Mouse (Mus musculus) hindbrain, embryonic 11.5 days (tissue): ENCODE measurements around the gene Ctnnd2. TPM values are rescaled to one million over a fixed set of nuclear protein-coding genes. Genes with fewer than 3 reads are reported as not detected.
A peak's percentile ranks its signal among the peaks of the same experiment; 100 is the strongest.

Source experiments
- ATAC-seq: fragments of 200-750 bp; cut with Nextera tagmentation; 2 replicates; pipeline ENCODE4 v1.8.0; 2017; ENCODE audit warnings: mild to moderate bottlenecking, moderate TSS enrichment, moderate library complexity; ENCODE audit not compliant: low FRiP score
- DNase-seq: peaks from one replicate; pipeline ENCODE4 v3.0.0-alpha.2; 2015; ENCODE audit warnings: low spot score
- H3K27ac ChIP-seq: fragments of 300-500 bp; sonication (generic); 2 replicates; pipeline ENCODE4 v1.5.1; 2014; ENCODE audit warnings: mild to moderate bottlenecking, low read depth, low read length
- H3K27me3 ChIP-seq: fragments of 300-500 bp; sonication (generic); 2 replicates; pipeline ENCODE4 v1.6.1; 2014; ENCODE audit warnings: mild to moderate bottlenecking, low read length, moderate library complexity, mixed read lengths; ENCODE audit not compliant: control insufficient read depth, insufficient read depth
- H3K36me3 ChIP-seq: fragments of 300-500 bp; sonication (generic); 2 replicates; pipeline ENCODE4 v1.6.1; 2014; ENCODE audit warnings: mild to moderate bottlenecking, low read length, moderate library complexity, mixed read lengths; ENCODE audit not compliant: control insufficient read depth, insufficient read depth
- H3K4me1 ChIP-seq: fragments of 300-500 bp; sonication (generic); replicated peaks from 2 replicates; pipeline ENCODE4 v1.6.1; 2014; ENCODE audit warnings: low read length, mixed read lengths; ENCODE audit not compliant: control insufficient read depth, insufficient read depth
- H3K4me2 ChIP-seq: fragments of 300-500 bp; sonication (generic); replicated peaks from 2 replicates; pipeline ENCODE4 v1.6.1; 2014; ENCODE audit warnings: mild to moderate bottlenecking, low read depth, low read length
- H3K4me3 ChIP-seq: fragments of 300-500 bp; sonication (generic); 2 replicates; pipeline ENCODE4 v1.5.1; 2014; ENCODE audit warnings: low read depth, low read length
- H3K9ac ChIP-seq: fragments of 300-500 bp; sonication (generic); 2 replicates; pipeline ENCODE4 v1.6.1; 2014; ENCODE audit warnings: low read depth, low read length
- H3K9me3 ChIP-seq: fragments of 300-500 bp; sonication (generic); 2 replicates; pipeline ENCODE4 v1.6.1; 2016; ENCODE audit warnings: low read length; ENCODE audit not compliant: control insufficient read depth
- WGBS: fragments of 180-500 bp; shearing (Covaris S2); extraction: QIAGEN DNeasy Blood & Tissue Kit; methylation state at CpG from one replicate; pipeline ENCODE4 v1.1.7; 2014; 5-methylcytosine and 5-hydroxymethylcytosine counted together
- polyA plus RNA-seq: library from polyadenylated mRNA; unstranded; fragments of >200 nt; fragmentation: Nextera tagmentation; extraction: Ambion mirVana; gene quantifications from 2 replicates; pipeline ENCODE4 v1.2.1, GENCODE M21; 2014

Gene Ctnnd2
- polyA plus RNA-seq, 1 experiment from 2014 or later = 32.2 TPM

- Histone ChIP-seq H3K27ac (no peak overlapping the region), H3K9ac (peak overlapping the region; percentile 58)
Observed at GRCm38 (mm10) chr15:30646501-30647431, 474.4 kb downstream of the Ctnnd2 start.

GRCm38 (mm10) chr15:30647679-30648311, 475.4 kb downstream of the Ctnnd2 start:
- Histone ChIP-seq H3K4me2 (no peak overlapping the region), H3K4me3 (no peak overlapping the region), H3K27me3 (peaks cover 5% of the 10 kb centered on the region; the same call in 1 of the 2 replicates), H3K9ac (no peak overlapping the region), H3K27ac (no peak overlapping the region), H3K9me3 (no peaks in the 10 kb centered on the region), H3K36me3 (no peaks in the 10 kb centered on the region), H3K4me1 (0 out of 2 replicates have a peak, but pooled peaks cover 3% of the 10 kb centered on the region)
- WGBS = 47% methylated on average over 7 of the region's 7 CpGs
- DNase-seq = no peak
- ATAC-seq = no peak

More at GRCm38 (mm10) chr15:30646501-30647431, 474.4 kb downstream of the Ctnnd2 start:
- H3K4me3 ChIP-seq = peak overlapping the region; percentile 53
- 0 out of 2 replicates have a peak, but pooled peaks cover 3% of the 10 kb centered on the region for H3K4me1 ChIP-seq
- H3K4me2 ChIP-seq = peak overlapping the region; percentile 99
- H3K36me3 ChIP-seq = no peaks in the 10 kb centered on the region
- H3K9me3 ChIP-seq = no peaks in the 10 kb centered on the region
- ATAC-seq = peak; percentile 70
- WGBS = 2% methylated on average over 70 of the region's 94 CpGs
- peak; percentile 48 for DNase-seq
- H3K27me3 ChIP-seq = peaks cover 5% of the 10 kb centered on the region; the same call in 1 of the 2 replicates

GRCm38 (mm10) chr15:30649964-30650363, 477.6 kb downstream of the Ctnnd2 start:
- H3K4me1 ChIP-seq = 0 out of 2 replicates have a peak, but pooled peaks cover 3% of the 10 kb centered on the region
- WGBS = 56% methylated on average over 6 of the region's 6 CpGs
- H3K4me3 ChIP-seq = no peak overlapping the region
- H3K27me3 ChIP-seq = peaks cover 5% of the 10 kb centered on the region; the same call in 1 of the 2 replicates
- no peak for DNase-seq
- no peak for ATAC-seq
- H3K27ac ChIP-seq = no peak overlapping the region
- no peaks in the 10 kb centered on the region for H3K9me3 ChIP-seq
- no peak overlapping the region for H3K4me2 ChIP-seq
- H3K36me3 ChIP-seq = no peaks in the 10 kb centered on the region
- no peak overlapping the region for H3K9ac ChIP-seq

DNA sequence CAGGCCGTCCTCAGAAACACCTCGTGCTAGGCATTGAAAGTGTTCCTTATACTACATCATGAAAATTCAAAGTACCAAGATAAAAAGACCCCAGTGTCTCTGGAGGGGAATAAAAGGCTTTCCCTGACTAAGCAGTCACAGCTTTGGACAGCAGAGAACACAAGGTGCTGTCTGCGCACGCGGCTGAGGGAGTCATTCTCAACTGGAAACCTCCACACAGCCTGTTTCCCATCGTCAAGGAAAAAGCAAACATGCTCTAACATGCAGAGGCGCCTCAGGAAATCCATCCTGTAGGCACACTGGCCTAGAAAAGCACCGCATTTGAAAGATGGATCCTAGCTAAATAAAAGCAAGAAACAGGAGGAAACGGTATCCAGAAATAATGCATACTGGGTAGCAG, 483.0 kb downstream of the Ctnnd2 start:
- 79% methylated on average over 9 of the region's 9 CpGs for WGBS
- Histone ChIP-seq H3K4me1 (no peaks in the 10 kb centered on the region), H3K36me3 (no peaks in the 10 kb centered on the region), H3K4me3 (no peak overlapping the region), H3K27me3 (no peaks in the 10 kb centered on the region), H3K4me2 (no peak overlapping the region), H3K27ac (no peak overlapping the region), H3K9ac (no peak overlapping the region), H3K9me3 (no peaks in the 10 kb centered on the region)
- ATAC-seq (no peak), DNase-seq (no peak)

DNA sequence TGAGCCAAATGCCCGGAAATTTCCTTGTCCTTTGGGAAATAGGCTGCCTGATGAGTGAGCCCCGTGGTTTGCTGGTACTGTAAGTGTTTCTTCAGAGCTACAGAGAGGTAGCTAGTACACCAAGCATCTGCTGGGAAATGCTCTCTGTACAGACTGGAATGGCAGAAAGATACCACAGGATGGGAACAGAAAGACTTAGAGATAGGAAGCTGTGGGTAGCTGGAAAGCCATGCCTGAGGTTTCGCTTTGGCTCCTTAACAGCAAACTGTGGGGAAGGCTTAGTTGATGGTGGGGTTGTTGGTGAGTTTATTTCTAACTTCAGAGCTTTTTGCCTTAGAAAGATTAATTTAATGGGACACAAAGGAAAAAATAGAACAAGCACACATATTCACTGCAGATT, 485.2 kb downstream of the Ctnnd2 start:
- Histone ChIP-seq H3K9me3 (no peaks in the 10 kb centered on the region), H3K4me1 (no peaks in the 10 kb centered on the region), H3K27ac (no peak overlapping the region), H3K9ac (no peak overlapping the region), H3K4me3 (no peak overlapping the region), H3K4me2 (no peak overlapping the region), H3K36me3 (no peaks in the 10 kb centered on the region), H3K27me3 (no peaks in the 10 kb centered on the region)
- 84% methylated on average over 3 of the region's 3 CpGs for WGBS
- no peak for ATAC-seq
- DNase-seq = no peak

DNA sequence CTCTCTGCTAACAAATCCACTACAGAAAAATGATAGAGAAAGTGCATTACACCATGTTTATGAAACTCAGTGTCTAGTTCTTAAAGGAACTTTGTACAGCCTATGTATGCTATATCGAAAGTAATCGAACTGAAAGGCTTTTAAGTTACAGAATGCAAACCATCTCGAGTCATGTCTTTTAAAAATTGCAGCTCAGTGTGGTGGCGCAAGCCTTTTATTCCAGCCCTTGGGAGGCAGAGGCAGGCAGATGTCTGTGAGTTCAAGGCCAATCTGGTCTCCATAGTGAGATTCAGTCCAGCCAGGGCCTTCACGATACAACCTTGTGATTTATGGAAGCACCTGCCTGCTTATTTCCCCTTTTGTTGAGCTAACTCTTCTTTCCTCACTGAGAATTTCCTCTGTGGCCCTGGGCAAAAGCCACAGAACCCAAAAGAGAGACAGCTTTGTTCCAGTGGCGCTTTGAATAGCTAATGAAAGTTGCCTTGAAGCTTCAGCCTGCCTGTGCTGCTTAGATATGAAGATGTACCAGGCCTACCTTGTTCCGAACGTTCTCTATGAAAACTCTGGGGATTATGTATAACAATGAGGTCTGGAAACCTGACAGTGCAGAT, 488.3 kb downstream of the Ctnnd2 start:
- ATAC-seq (no peak), DNase-seq (no peak)
- Histone ChIP-seq H3K4me1 (no peaks in the 10 kb centered on the region), H3K36me3 (no peaks in the 10 kb centered on the region), H3K4me2 (no peak overlapping the region), H3K9ac (no peak overlapping the region), H3K27me3 (no peaks in the 10 kb centered on the region), H3K27ac (no peak overlapping the region), H3K4me3 (no peak overlapping the region), H3K9me3 (no peaks in the 10 kb centered on the region)
- 88% methylated on average over 8 of the region's 8 CpGs for WGBS

DNA sequence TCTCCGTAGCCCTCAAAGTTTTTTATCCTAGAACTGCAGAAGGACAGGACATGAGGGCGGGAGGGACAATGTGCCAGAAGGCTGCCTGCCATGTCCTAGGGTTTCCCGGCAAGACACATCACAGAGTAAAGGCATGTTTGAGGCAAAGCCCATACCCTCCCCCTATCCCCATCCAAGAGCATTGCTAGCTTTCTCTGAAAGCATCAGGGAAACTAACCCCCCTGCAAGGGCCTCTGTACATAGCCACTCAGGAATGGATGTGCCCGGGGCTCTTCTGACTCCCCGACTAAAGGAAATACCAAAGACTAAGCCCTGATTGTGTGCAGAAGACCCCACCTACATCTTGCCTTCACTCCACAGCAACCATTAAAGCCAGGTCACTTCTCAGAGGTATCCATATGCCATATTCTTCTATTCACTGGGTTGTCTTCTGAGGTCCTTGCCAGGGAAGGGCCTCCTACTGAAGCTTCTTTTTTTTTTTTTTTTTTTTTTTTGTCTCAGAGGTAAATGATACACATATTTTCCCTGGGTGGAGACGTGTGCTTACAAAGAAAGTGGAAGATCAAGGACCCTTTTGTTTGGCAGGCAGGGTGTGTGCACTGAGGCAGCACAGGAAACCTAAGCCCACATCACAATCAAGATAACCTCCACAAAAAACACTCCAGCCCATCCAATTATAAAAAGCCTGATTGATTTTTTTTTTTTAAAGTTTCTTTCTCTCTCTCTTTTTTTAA, 489.5 kb downstream of the Ctnnd2 start:
- no peak for ATAC-seq
- H3K9me3 ChIP-seq = no peaks in the 10 kb centered on the region
- no peak overlapping the region for H3K27ac ChIP-seq
- H3K36me3 ChIP-seq = no peaks in the 10 kb centered on the region
- no peaks in the 10 kb centered on the region for H3K27me3 ChIP-seq
- 58% methylated on average over 6 of the region's 6 CpGs for WGBS
- no peaks in the 10 kb centered on the region for H3K4me1 ChIP-seq
- no peak for DNase-seq
- H3K4me3 ChIP-seq = no peak overlapping the region
- no peak overlapping the region for H3K9ac ChIP-seq
- H3K4me2 ChIP-seq = no peak overlapping the region

- H3K27ac ChIP-seq = no peak overlapping the region
- 76% methylated on average over 7 of the region's 7 CpGs for WGBS
- no peaks in the 10 kb centered on the region for H3K4me1 ChIP-seq
- no peak overlapping the region for H3K4me2 ChIP-seq
- ATAC-seq (no peak), DNase-seq (no peak)
- H3K36me3 ChIP-seq = no peaks in the 10 kb centered on the region
- H3K9me3 ChIP-seq = no peaks in the 10 kb centered on the region
- no peak overlapping the region for H3K9ac ChIP-seq
- H3K27me3 ChIP-seq = no peaks in the 10 kb centered on the region
- H3K4me3 ChIP-seq = no peak overlapping the region
Observed at GRCm38 (mm10) chr15:30667819-30668587, 495.6 kb downstream of the Ctnnd2 start.
